Mouse (Mus musculus): ENCODE results near the gene Nsg2. TPM values are rescaled to one million over a fixed set of nuclear protein-coding genes. Genes with fewer than 3 reads are reported as not detected.
"Not testable (repeated sequence)": the region's sequence is repeated elsewhere in the genome, so short reads cannot be mapped to it uniquely, and the experiment has no call there.

The Nsg2 gene
- polyA plus RNA-seq, 1 experiment from 2014 or later: 39.8 TPM

DNA sequence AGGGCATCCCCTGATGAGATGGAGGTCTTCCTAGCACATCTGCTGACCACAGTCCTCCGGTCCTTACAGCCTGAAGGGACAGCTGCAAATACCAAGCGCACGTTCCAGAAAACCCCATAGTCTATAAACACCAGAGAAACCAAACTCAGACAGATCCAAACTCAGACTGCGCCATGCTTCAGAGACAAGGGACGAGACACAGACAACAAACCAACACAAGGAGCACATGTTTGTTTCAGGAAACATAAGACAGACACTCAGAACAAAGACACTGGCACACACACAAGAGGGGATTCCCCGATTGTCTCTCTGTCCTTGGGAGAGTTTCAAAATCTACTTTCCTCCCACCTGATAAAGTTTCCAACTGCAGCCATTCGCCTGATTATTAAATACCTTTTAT is 18.4 kb upstream of the Nsg2 start:
- ATAC-seq (ENCODE audit: low FRiP score): no peak
- Histone ChIP-seq H3K27me3 (ENCODE audit: control insufficient read depth, insufficient read depth, low read length) (no peaks in the 10 kb centered on the region), H3K27ac (ENCODE audit: low read depth, low read length) (no peak overlapping the region), H3K4me2 (no peak overlapping the region), H3K4me1 (ENCODE audit: control insufficient read depth, insufficient read depth, low read length) (no peaks in the 10 kb centered on the region), H3K36me3 (ENCODE audit: control insufficient read depth, insufficient read depth, low read length) (no peaks in the 10 kb centered on the region), H3K9me3 (ENCODE audit: control insufficient read depth, low read length) (peaks cover 2% of the 10 kb centered on the region; the same call in 1 of the 2 replicates), H3K4me3 (ENCODE audit: low read depth, low read length) (no peak overlapping the region), H3K9ac (ENCODE audit: low read length) (no peak overlapping the region)
- no peak for DNase-seq (ENCODE audit: low spot score, missing footprints)
- 89% methylated on average over 7 of the region's 7 CpGs for WGBS

DNA sequence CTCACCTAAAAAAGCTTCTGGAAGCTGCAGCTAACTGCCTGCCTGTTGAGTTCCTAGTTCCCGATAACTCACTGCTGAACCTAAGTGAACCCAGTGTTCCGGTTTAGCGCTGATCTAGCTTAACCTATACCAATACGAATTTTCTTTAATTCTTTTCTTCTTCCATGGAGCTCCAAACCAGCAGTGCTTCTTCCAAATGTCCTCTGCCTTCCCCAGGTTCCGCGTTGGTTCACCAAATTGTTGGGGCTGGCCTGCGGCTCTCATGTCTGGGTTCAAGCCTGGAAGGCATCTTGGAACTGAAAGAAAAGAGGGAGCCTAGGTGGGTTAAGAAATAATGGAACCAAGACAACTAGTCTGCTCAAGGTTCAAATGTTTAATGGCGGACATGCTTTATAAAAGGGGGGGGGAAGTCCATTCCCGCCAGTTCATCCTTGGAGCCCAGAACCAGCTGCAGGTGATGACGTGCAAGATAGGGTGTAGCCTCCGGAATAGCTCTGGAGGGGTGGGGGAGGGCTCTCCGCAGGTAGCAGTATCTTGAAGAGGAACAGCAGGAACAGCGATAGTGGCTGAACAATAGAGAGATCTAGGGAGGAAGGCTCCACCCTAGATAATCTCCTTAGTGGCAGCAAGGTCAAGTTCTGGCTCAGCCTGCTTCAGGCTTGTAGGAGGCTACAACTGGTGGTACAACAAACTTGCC is 17.9 kb upstream of the Nsg2 start:
- H3K4me3 ChIP-seq (ENCODE audit: low read depth, low read length); H3K4me1 ChIP-seq (ENCODE audit: control insufficient read depth, insufficient read depth, low read length); H3K36me3 ChIP-seq (ENCODE audit: control insufficient read depth, insufficient read depth, low read length); H3K4me2 ChIP-seq; H3K27ac ChIP-seq (ENCODE audit: low read depth, low read length); ATAC-seq (ENCODE audit: low FRiP score); H3K9ac ChIP-seq (ENCODE audit: low read length); H3K9me3 ChIP-seq (ENCODE audit: control insufficient read depth, low read length); H3K27me3 ChIP-seq (ENCODE audit: control insufficient read depth, insufficient read depth, low read length); DNase-seq (ENCODE audit: low spot score, missing footprints): not testable (repeated sequence)
- whole genome bisulfite sequencing: 87% methylated on average over 13 of the region's 13 CpGs

GRCm38 (mm10) chr11:31983249-31983648 is 17.0 kb upstream of the Nsg2 start:
- Histone ChIP-seq H3K4me1 (ENCODE audit: control insufficient read depth, insufficient read depth, low read length) (no peaks in the 10 kb centered on the region), H3K9me3 (ENCODE audit: control insufficient read depth, low read length) (peaks cover 2% of the 10 kb centered on the region; the same call in 1 of the 2 replicates), H3K27me3 (ENCODE audit: control insufficient read depth, insufficient read depth, low read length) (no peaks in the 10 kb centered on the region), H3K27ac (ENCODE audit: low read depth, low read length) (no peak overlapping the region), H3K4me3 (ENCODE audit: low read depth, low read length) (no peak overlapping the region), H3K9ac (ENCODE audit: low read length) (no peak overlapping the region), H3K36me3 (ENCODE audit: control insufficient read depth, insufficient read depth, low read length) (no peaks in the 10 kb centered on the region), H3K4me2 (no peak overlapping the region)
- ATAC-seq (ENCODE audit: low FRiP score) (no peak), DNase-seq (ENCODE audit: low spot score, missing footprints) (no peak)

DNA sequence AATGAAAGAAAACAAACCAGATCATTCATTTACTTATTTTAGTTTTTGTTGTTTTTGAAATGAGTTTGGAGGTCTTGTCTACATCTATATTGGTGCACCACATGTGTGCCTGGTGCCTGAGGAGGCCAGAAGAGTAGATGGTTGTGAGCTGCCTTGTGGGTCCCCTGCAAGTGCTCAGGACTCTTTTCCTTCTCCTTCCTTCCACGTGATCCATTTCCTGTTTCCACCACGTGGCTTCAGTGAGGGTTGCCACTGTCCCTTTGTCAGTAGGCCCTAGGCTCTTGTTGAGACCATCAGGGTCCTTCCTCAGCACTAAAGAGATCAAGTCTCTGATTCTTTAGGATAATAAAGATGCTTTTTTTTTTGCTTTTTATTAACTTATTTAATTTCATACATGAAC is 15.5 kb upstream of the Nsg2 start:
- 56% methylated on average over 2 of the region's 2 CpGs for WGBS
- Histone ChIP-seq H3K4me3 (ENCODE audit: low read depth, low read length) (no peak overlapping the region), H3K27ac (ENCODE audit: low read depth, low read length) (no peak overlapping the region), H3K36me3 (ENCODE audit: control insufficient read depth, insufficient read depth, low read length) (no peaks in the 10 kb centered on the region), H3K4me2 (no peak overlapping the region), H3K9me3 (ENCODE audit: control insufficient read depth, low read length) (peaks cover 2% of the 10 kb centered on the region; the same call in 1 of the 2 replicates), H3K27me3 (ENCODE audit: control insufficient read depth, insufficient read depth, low read length) (no peaks in the 10 kb centered on the region), H3K9ac (ENCODE audit: low read length) (no peak overlapping the region), H3K4me1 (ENCODE audit: control insufficient read depth, insufficient read depth, low read length) (no peaks in the 10 kb centered on the region)
- DNase-seq (ENCODE audit: low spot score, missing footprints) (no peak), ATAC-seq (ENCODE audit: low FRiP score) (no peak)

- no peaks in the 10 kb centered on the region for H3K9me3 ChIP-seq (ENCODE audit: control insufficient read depth, low read length)
- H3K4me3 ChIP-seq (ENCODE audit: low read depth, low read length): no peak overlapping the region
- 92% methylated on average over 3 of the region's 3 CpGs for WGBS
- no peak overlapping the region for H3K4me2 ChIP-seq
- no peak overlapping the region for H3K9ac ChIP-seq (ENCODE audit: low read length)
- no peaks in the 10 kb centered on the region for H3K4me1 ChIP-seq (ENCODE audit: control insufficient read depth, insufficient read depth, low read length)
- H3K27ac ChIP-seq (ENCODE audit: low read depth, low read length): no peak overlapping the region
- no peaks in the 10 kb centered on the region for H3K27me3 ChIP-seq (ENCODE audit: control insufficient read depth, insufficient read depth, low read length)
- H3K36me3 ChIP-seq (ENCODE audit: control insufficient read depth, insufficient read depth, low read length): no peaks in the 10 kb centered on the region
- ATAC-seq (ENCODE audit: low FRiP score) (no peak), DNase-seq (ENCODE audit: low spot score, missing footprints) (no peak)
Measured at GRCm38 (mm10) chr11:31992535-31992934, 7.7 kb upstream of the Nsg2 start.

DNA sequence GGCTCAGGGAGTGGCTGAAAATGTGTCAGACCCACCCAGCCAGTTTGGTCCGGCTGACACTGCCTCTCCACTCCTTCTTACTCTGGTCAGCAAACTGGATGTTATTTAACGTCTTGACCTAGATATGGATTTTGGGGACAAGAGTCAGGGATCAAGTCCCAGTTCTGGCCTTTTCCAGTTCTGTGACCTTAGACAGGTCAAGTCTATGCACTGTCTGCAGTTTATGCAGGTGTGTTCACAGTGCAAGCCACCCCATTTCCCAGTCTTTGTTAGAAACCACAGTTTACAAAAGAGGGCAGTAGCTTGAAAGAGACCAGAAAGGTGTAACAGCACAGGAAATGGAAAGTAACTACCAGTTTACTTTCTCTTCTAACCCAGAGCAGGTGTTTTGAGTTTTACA is 547 bp upstream of the Nsg2 start:
- Histone ChIP-seq H3K4me2 (no peak overlapping the region), H3K4me3 (ENCODE audit: low read depth, low read length) (no peak overlapping the region)
- DNase-seq (ENCODE audit: low spot score, missing footprints): no peak

GRCm38 (mm10) chr11:32001181-32001910 is 1.1 kb downstream of the Nsg2 start:
- DNase-seq (ENCODE audit: low spot score, missing footprints) (peak; percentile 94), ATAC-seq (ENCODE audit: low FRiP score) (no peak)
- Histone ChIP-seq H3K27me3 (ENCODE audit: control insufficient read depth, insufficient read depth, low read length) (no peaks in the 10 kb centered on the region), H3K4me1 (ENCODE audit: control insufficient read depth, insufficient read depth, low read length) (peaks cover 22% of the 10 kb centered on the region), H3K27ac (ENCODE audit: low read depth, low read length) (peak overlapping the region; percentile 76), H3K4me3 (ENCODE audit: low read depth, low read length) (peak overlapping the region; percentile 37), H3K9me3 (ENCODE audit: control insufficient read depth, low read length) (peaks cover 3% of the 10 kb centered on the region; the same call in 1 of the 2 replicates), H3K36me3 (ENCODE audit: control insufficient read depth, insufficient read depth, low read length) (peaks cover 15% of the 10 kb centered on the region), H3K4me2 (peak overlapping the region; percentile 40), H3K9ac (ENCODE audit: low read length) (peak overlapping the region; percentile 74)
- 4% methylated on average over 11 of the region's 11 CpGs for WGBS

More for the DNA sequence above, 547 bp upstream of the Nsg2 start:
- 42% methylated on average over 2 of the region's 2 CpGs for WGBS
- H3K27me3 ChIP-seq (ENCODE audit: control insufficient read depth, insufficient read depth, low read length): no peaks in the 10 kb centered on the region
- no peak overlapping the region for H3K27ac ChIP-seq (ENCODE audit: low read depth, low read length)
- no peaks in the 10 kb centered on the region for H3K9me3 ChIP-seq (ENCODE audit: control insufficient read depth, low read length)
- ATAC-seq (ENCODE audit: low FRiP score): no peak
- H3K36me3 ChIP-seq (ENCODE audit: control insufficient read depth, insufficient read depth, low read length): peaks cover 5% of the 10 kb centered on the region
- H3K9ac ChIP-seq (ENCODE audit: low read length): no peak overlapping the region; the same call in 1 of the 2 replicates
- peaks cover 22% of the 10 kb centered on the region for H3K4me1 ChIP-seq (ENCODE audit: control insufficient read depth, insufficient read depth, low read length)

GRCm38 (mm10) chr11:32002670-32003072 is 2.4 kb downstream of the Nsg2 start:
- H3K27ac ChIP-seq (ENCODE audit: low read depth, low read length): peak overlapping the region; percentile 76; the same call in 1 of the 2 replicates
- DNase-seq (ENCODE audit: low spot score, missing footprints) (peak; percentile 91), ATAC-seq (ENCODE audit: low FRiP score) (peak; percentile 73)
- H3K9me3 ChIP-seq (ENCODE audit: control insufficient read depth, low read length): peaks cover 14% of the 10 kb centered on the region
- H3K36me3 ChIP-seq (ENCODE audit: control insufficient read depth, insufficient read depth, low read length): peaks cover 26% of the 10 kb centered on the region
- peaks cover 22% of the 10 kb centered on the region for H3K4me1 ChIP-seq (ENCODE audit: control insufficient read depth, insufficient read depth, low read length)
- H3K9ac ChIP-seq (ENCODE audit: low read length): peak overlapping the region; percentile 74
- 2% methylated on average over 5 of the region's 5 CpGs for WGBS
- no peaks in the 10 kb centered on the region for H3K27me3 ChIP-seq (ENCODE audit: control insufficient read depth, insufficient read depth, low read length)
- peak overlapping the region; percentile 40 for H3K4me2 ChIP-seq
- peak overlapping the region; percentile 37 for H3K4me3 ChIP-seq (ENCODE audit: low read depth, low read length)

- Histone ChIP-seq H3K9me3 (ENCODE audit: control insufficient read depth, low read length) (peaks cover 14% of the 10 kb centered on the region), H3K36me3 (ENCODE audit: control insufficient read depth, insufficient read depth, low read length) (peaks cover 26% of the 10 kb centered on the region), H3K4me1 (ENCODE audit: control insufficient read depth, insufficient read depth, low read length) (peaks cover 23% of the 10 kb centered on the region; the same call in 1 of the 2 replicates)
- not testable (repeated sequence) for DNase-seq (ENCODE audit: low spot score, missing footprints); H3K4me3 ChIP-seq (ENCODE audit: low read depth, low read length); H3K27me3 ChIP-seq (ENCODE audit: control insufficient read depth, insufficient read depth, low read length); ATAC-seq (ENCODE audit: low FRiP score); H3K9ac ChIP-seq (ENCODE audit: low read length); H3K27ac ChIP-seq (ENCODE audit: low read depth, low read length); H3K4me2 ChIP-seq
- 96% methylated on average over 3 of the region's 3 CpGs for WGBS
Measured at GRCm38 (mm10) chr11:32008049-32008448, 7.8 kb downstream of the Nsg2 start.

All from midbrain, embryonic 11.5 days (tissue).